Mouse (Mus musculus) neutrophil, adult 5-6 weeks (primary cell): Measurements from ENCODE around the gene Unc5b. TPM values are rescaled to one million over a fixed set of nuclear protein-coding genes. Genes with fewer than 3 reads are reported as not detected.

ENCODE experiments used
- ATAC-seq: fragments of 151-379, 151-347 bp; 2 replicates; pipeline ENCODE4 v1.8.0; 2017; ENCODE audit warnings: mild to moderate bottlenecking, moderate TSS enrichment; ENCODE audit not compliant: insufficient number of reproducible peaks, poor library complexity, low FRiP score, severe bottlenecking; ENCODE audit errors: extremely low read depth
- total RNA-seq: library from RNA; stranded (forward); fragments of 200-1000 nt; gene quantifications from 2 replicates; pipeline ENCODE4 v1.2.3, GENCODE M21; 2017

Unc5b gene
- total RNA-seq, 1 experiment from 2014 or later = not detected

GRCm38 (mm10) chr10:60737886-60738640, 93.3 kb downstream of the Unc5b start:
- no peak for ATAC-seq

GRCm38 (mm10) chr10:60737169-60737728, 94.1 kb downstream of the Unc5b start:
- no peak for ATAC-seq

GRCm38 (mm10) chr10:60735737-60736136, 95.6 kb downstream of the Unc5b start:
- ATAC-seq = no peak

GRCm38 (mm10) chr10:60733471-60733870, 97.9 kb downstream of the Unc5b start:
- no peak for ATAC-seq

GRCm38 (mm10) chr10:60732397-60732861, 99.0 kb downstream of the Unc5b start:
- ATAC-seq = no peak

GRCm38 (mm10) chr10:60731742-60732141, 99.6 kb downstream of the Unc5b start:
- ATAC-seq = no peak

- no peak for ATAC-seq
Measured at GRCm38 (mm10) chr10:60727301-60727700, 104.1 kb downstream of the Unc5b start.

- no peak for ATAC-seq
Measured at GRCm38 (mm10) chr10:60726896-60727295, 104.5 kb downstream of the Unc5b start.

GRCm38 (mm10) chr10:60724496-60724895, 106.9 kb downstream of the Unc5b start:
- ATAC-seq = no peak

GRCm38 (mm10) chr10:60723345-60723744, 108.0 kb downstream of the Unc5b start:
- ATAC-seq = no peak

- no peak for ATAC-seq
Measured at GRCm38 (mm10) chr10:60721640-60722039, 109.7 kb downstream of the Unc5b start.

- no peak for ATAC-seq
Measured at GRCm38 (mm10) chr10:60720461-60720860, 110.9 kb downstream of the Unc5b start.

- no peak for ATAC-seq
Measured at GRCm38 (mm10) chr10:60718491-60718890, 112.9 kb downstream of the Unc5b start.

- no peak for ATAC-seq
Measured at GRCm38 (mm10) chr10:60716449-60716848, 114.9 kb downstream of the Unc5b start.

Other genes starting within 250 kb of the Unc5b start
- 1.6 and 1.9 TPM in 2 replicates for gene Cdh23, start 135.1 kb downstream of the Unc5b start, total RNA-seq
- 12.0 and 12.2 TPM in 2 replicates for gene Slc29a3, start 78.8 kb downstream of the Unc5b start, total RNA-seq